Mouse (Mus musculus) liver, embryonic 11.5 days (tissue): ENCODE measurements around the gene Zfp13. TPM values are rescaled to one million over a fixed set of nuclear protein-coding genes. Genes with fewer than 3 reads are reported as not detected.

Source experiments
- ATAC-seq: fragments of 200-750 bp; cut with Nextera tagmentation; replicated peaks from 2 replicates; pipeline ENCODE4 v1.8.0; 2017; ENCODE audit warnings: moderate number of reproducible peaks, mild to moderate bottlenecking, moderate TSS enrichment, moderate library complexity; ENCODE audit not compliant: low FRiP score
- DNase-seq: peaks from one replicate; pipeline ENCODE4 v3.0.0-alpha.2; 2017; ENCODE audit warnings: low spot score
- H3K27ac ChIP-seq: fragments of 300-500 bp; sonication (generic); 2 replicates; pipeline ENCODE4 v1.5.1; 2014; ENCODE audit warnings: mild to moderate bottlenecking, low read depth, low read length, control low read depth
- H3K27me3 ChIP-seq: fragments of 300-500 bp; sonication (generic); replicated peaks from 2 replicates; pipeline ENCODE4 v1.6.1; 2014; ENCODE audit warnings: low read length, mixed read lengths; ENCODE audit not compliant: control insufficient read depth, insufficient read depth
- H3K36me3 ChIP-seq: fragments of 300-500 bp; sonication (generic); 2 replicates; pipeline ENCODE4 v1.6.1; 2014; ENCODE audit warnings: mild to moderate bottlenecking, low read length, moderate library complexity, mixed read lengths; ENCODE audit not compliant: control insufficient read depth, insufficient read depth
- H3K4me1 ChIP-seq: fragments of 300-500 bp; sonication (generic); replicated peaks from 2 replicates; pipeline ENCODE4 v1.6.1; 2014; ENCODE audit warnings: low read length, mixed read lengths; ENCODE audit not compliant: control insufficient read depth, insufficient read depth
- H3K4me2 ChIP-seq: fragments of 300-500 bp; sonication (generic); 2 replicates; pipeline ENCODE4 v1.6.1; 2014; ENCODE audit warnings: mild to moderate bottlenecking, control low read depth, moderate library complexity
- H3K4me3 ChIP-seq: fragments of 300-500 bp; sonication (generic); 2 replicates; pipeline ENCODE4 v1.5.1; 2014; ENCODE audit warnings: low read depth, low read length, control low read depth
- H3K9ac ChIP-seq: fragments of 300-500 bp; sonication (generic); 2 replicates; pipeline ENCODE4 v1.6.1; 2014; ENCODE audit warnings: low read depth, low read length, control low read depth
- H3K9me3 ChIP-seq: fragments of 300-500 bp; sonication (generic); 2 replicates; pipeline ENCODE4 v1.6.1; 2016; ENCODE audit warnings: low read length, inconsistent platforms, mixed read lengths; ENCODE audit not compliant: control insufficient read depth
- WGBS: fragments of 180-500 bp; shearing (Covaris S2); extraction: QIAGEN DNeasy Blood & Tissue Kit; methylation state at CpG from one replicate; pipeline ENCODE4 v1.1.7; 2014; 5-methylcytosine and 5-hydroxymethylcytosine counted together
- polyA plus RNA-seq: library from polyadenylated mRNA; unstranded; fragments of >200 nt; fragmentation: Nextera tagmentation; extraction: Ambion mirVana; gene quantifications from 2 replicates; pipeline ENCODE4 v1.2.1, GENCODE M21; 2014

The Zfp13 gene
- polyA plus RNA-seq, 1 experiment from 2014 or later, result 5.6 TPM

- 83% methylated on average over 8 of the region's 8 CpGs for WGBS
- H3K36me3 ChIP-seq, result peaks cover 16% of the 10 kb centered on the region
These were observed 25.2 kb downstream of the Zfp13 start for GRCm38 (mm10) chr17:23574130-23574529.

GRCm38 (mm10) chr17:23572059-23572458 lies 27.2 kb downstream of the Zfp13 start:
- Histone ChIP-seq H3K4me2 (no peak overlapping the region), H3K27me3 (no peaks in the 10 kb centered on the region), H3K9ac (no peak overlapping the region), H3K27ac (no peak overlapping the region), H3K4me3 (no peak overlapping the region), H3K36me3 (peaks cover 16% of the 10 kb centered on the region), H3K4me1 (no peaks in the 10 kb centered on the region), H3K9me3 (no peaks in the 10 kb centered on the region)
- DNase-seq (no peak), ATAC-seq (no peak)
- WGBS, result 75% methylated on average over 6 of the region's 6 CpGs

More at GRCm38 (mm10) chr17:23574130-23574529, 25.2 kb downstream of the Zfp13 start:
- Histone ChIP-seq H3K9ac (no peak overlapping the region), H3K4me2 (no peak overlapping the region), H3K9me3 (no peaks in the 10 kb centered on the region), H3K27me3 (no peaks in the 10 kb centered on the region), H3K4me3 (no peak overlapping the region), H3K27ac (no peak overlapping the region), H3K4me1 (no peaks in the 10 kb centered on the region)
- DNase-seq, result no peak
- ATAC-seq, result no peak

GRCm38 (mm10) chr17:23571084-23571483 lies 28.2 kb downstream of the Zfp13 start:
- H3K9me3 ChIP-seq, result no peaks in the 10 kb centered on the region
- WGBS, result 31% methylated on average over 5 of the region's 5 CpGs
- no peaks in the 10 kb centered on the region for H3K27me3 ChIP-seq
- H3K4me1 ChIP-seq, result no peaks in the 10 kb centered on the region
- no peak for ATAC-seq
- H3K4me2 ChIP-seq, result no peak overlapping the region
- peaks cover 8% of the 10 kb centered on the region for H3K36me3 ChIP-seq
- H3K9ac ChIP-seq, result no peak overlapping the region
- H3K27ac ChIP-seq, result no peak overlapping the region
- DNase-seq, result no peak
- no peak overlapping the region for H3K4me3 ChIP-seq

- Histone ChIP-seq H3K4me2 (no peak overlapping the region), H3K4me3 (no peak overlapping the region), H3K9me3 (no peaks in the 10 kb centered on the region), H3K9ac (no peak overlapping the region), H3K27me3 (no peaks in the 10 kb centered on the region), H3K27ac (no peak overlapping the region), H3K4me1 (peaks cover 3% of the 10 kb centered on the region), H3K36me3 (0 out of 2 replicates have a peak, but pooled peaks cover 2% of the 10 kb centered on the region)
- ATAC-seq (no peak), DNase-seq (no peak)
- WGBS, result 44% methylated on average over 6 of the region's 6 CpGs
These were observed 29.3 kb downstream of the Zfp13 start for GRCm38 (mm10) chr17:23570017-23570416.

GRCm38 (mm10) chr17:23568370-23568769 lies 30.9 kb downstream of the Zfp13 start:
- Histone ChIP-seq H3K4me2 (no peak overlapping the region), H3K4me3 (no peak overlapping the region), H3K27me3 (no peaks in the 10 kb centered on the region), H3K4me1 (peaks cover 7% of the 10 kb centered on the region), H3K9ac (no peak overlapping the region), H3K9me3 (no peaks in the 10 kb centered on the region), H3K36me3 (no peaks in the 10 kb centered on the region), H3K27ac (no peak overlapping the region)
- no peak for DNase-seq
- WGBS, result 47% methylated on average over 4 of the region's 5 CpGs
- no peak for ATAC-seq

GRCm38 (mm10) chr17:23566787-23567186 lies 32.5 kb downstream of the Zfp13 start:
- 42% methylated on average over 5 of the region's 5 CpGs for WGBS
- Histone ChIP-seq H3K9ac (no peak overlapping the region), H3K4me2 (no peak overlapping the region), H3K27ac (no peak overlapping the region), H3K36me3 (no peaks in the 10 kb centered on the region), H3K4me3 (no peak overlapping the region), H3K27me3 (no peaks in the 10 kb centered on the region), H3K4me1 (peaks cover 7% of the 10 kb centered on the region), H3K9me3 (no peaks in the 10 kb centered on the region)
- ATAC-seq, result no peak
- DNase-seq, result no peak

GRCm38 (mm10) chr17:23564368-23564715 lies 34.9 kb downstream of the Zfp13 start:
- ATAC-seq (peak; percentile 85), DNase-seq (no peak)
- Histone ChIP-seq H3K4me3 (peak overlapping the region; percentile 67), H3K9ac (peak overlapping the region; percentile 79), H3K36me3 (peaks cover 9% of the 10 kb centered on the region), H3K9me3 (no peaks in the 10 kb centered on the region), H3K27me3 (no peaks in the 10 kb centered on the region), H3K27ac (peak overlapping the region; percentile 81), H3K4me2 (peak overlapping the region; percentile 95), H3K4me1 (peaks cover 7% of the 10 kb centered on the region)
- WGBS, result 0% methylated on average over 8 of the region's 8 CpGs

GRCm38 (mm10) chr17:23563595-23564367 lies 35.5 kb downstream of the Zfp13 start, which contains the start of gene Zfp213:
TSS of gene Zfp213 (minus strand) at chr17:23564238.
- Histone ChIP-seq H3K4me1 (peaks cover 7% of the 10 kb centered on the region), H3K9ac (peak within 1 kb of the TSS; percentile 79), H3K4me3 (peak within 1 kb of the TSS; percentile 67), H3K4me2 (peak within 1 kb of the TSS; percentile 95), H3K36me3 (peaks cover 9% of the 10 kb centered on the region), H3K27ac (peak within 1 kb of the TSS; percentile 81), H3K9me3 (no peaks in the 10 kb centered on the region), H3K27me3 (no peaks in the 10 kb centered on the region)
- DNase-seq, result peak; percentile 88
- peak; percentile 96 for ATAC-seq
- 1% methylated on average over 59 of the region's 59 CpGs for WGBS

GRCm38 (mm10) chr17:23559767-23560166 lies 39.5 kb downstream of the Zfp13 start:
- WGBS, result 58% methylated on average over 11 of the region's 11 CpGs
- Histone ChIP-seq H3K36me3 (peaks cover 15% of the 10 kb centered on the region), H3K9me3 (no peaks in the 10 kb centered on the region), H3K27ac (no peak overlapping the region), H3K4me1 (peaks cover 2% of the 10 kb centered on the region), H3K9ac (no peak overlapping the region), H3K4me2 (no peak overlapping the region), H3K4me3 (no peak overlapping the region), H3K27me3 (no peaks in the 10 kb centered on the region)
- no peak for ATAC-seq
- DNase-seq, result no peak
